Mouse (Mus musculus) heart, embryonic 13.5 days (tissue): ENCODE measurements at regions not wholly inside any gene's neighbourhood (a gene's known extent, or its start where the extent isn't known, plus 50 kb on each side); places are given as distances from the start of the nearest gene placed in this dataset.

Source experiments
- ATAC-seq: fragments of 200-750 bp; cut with Nextera tagmentation; 2 replicates; pipeline ENCODE4 v1.8.0; 2017; ENCODE audit warnings: moderate TSS enrichment; ENCODE audit not compliant: insufficient number of reproducible peaks, low FRiP score, low TSS enrichment; ENCODE audit errors: extremely low read depth
- H3K27ac ChIP-seq: fragments of 300-500 bp; sonication (generic); replicated peaks from 2 replicates; pipeline ENCODE4 v1.5.1; 2015; ENCODE audit warnings: moderate library complexity, mild to moderate bottlenecking, inconsistent platforms
- H3K27me3 ChIP-seq: fragments of 300-500 bp; sonication (generic); replicated peaks from 2 replicates; pipeline ENCODE4 v1.6.1; 2015; ENCODE audit warnings: mild to moderate bottlenecking, inconsistent platforms
- H3K36me3 ChIP-seq: fragments of 300-500 bp; sonication (generic); 2 replicates; pipeline ENCODE4 v1.6.1; 2015; ENCODE audit warnings: mild to moderate bottlenecking, inconsistent platforms
- H3K4me1 ChIP-seq: fragments of 300-500 bp; sonication (generic); 2 replicates; pipeline ENCODE4 v1.6.1; 2015; ENCODE audit warnings: inconsistent platforms
- H3K4me2 ChIP-seq: fragments of 300-500 bp; sonication (generic); 2 replicates; pipeline ENCODE4 v1.6.1; 2015; ENCODE audit warnings: inconsistent platforms, mild to moderate bottlenecking, moderate library complexity
- H3K4me3 ChIP-seq: fragments of 300-500 bp; sonication (generic); 2 replicates; pipeline ENCODE4 v1.5.1; 2015; ENCODE audit warnings: moderate library complexity, mild to moderate bottlenecking, inconsistent platforms
- H3K9ac ChIP-seq: fragments of 300-500 bp; sonication (generic); 2 replicates; pipeline ENCODE4 v1.6.1; 2015; ENCODE audit warnings: inconsistent platforms, mild to moderate bottlenecking, moderate library complexity
- H3K9me3 ChIP-seq: fragments of 300-500 bp; sonication (generic); 2 replicates; pipeline ENCODE4 v1.6.1; 2016; ENCODE audit warnings: inconsistent platforms
- WGBS: fragments of 180-500 bp; shearing (Covaris S2); methylation state at CpG from one replicate; pipeline ENCODE4 v1.1.7; 2015; ENCODE audit warnings: mixed read lengths; 5-methylcytosine and 5-hydroxymethylcytosine counted together

- Histone ChIP-seq H3K27me3 (peaks cover 58% of the 10 kb centered on the region), H3K9me3 (no peaks in the 10 kb centered on the region), H3K4me2 (peak overlapping the region; percentile 55), H3K27ac (no peak overlapping the region), H3K36me3 (no peaks in the 10 kb centered on the region), H3K4me3 (peak overlapping the region; percentile 17; the same call in 1 of the 2 replicates), H3K4me1 (peaks cover 14% of the 10 kb centered on the region), H3K9ac (no peak overlapping the region)
- WGBS: 8% methylated on average over 24 of the region's 24 CpGs
- no peak for ATAC-seq
These were observed 464.6 kb downstream of the Vrk1 start for GRCm38 (mm10) chr12:106474501-106475165.

DNA sequence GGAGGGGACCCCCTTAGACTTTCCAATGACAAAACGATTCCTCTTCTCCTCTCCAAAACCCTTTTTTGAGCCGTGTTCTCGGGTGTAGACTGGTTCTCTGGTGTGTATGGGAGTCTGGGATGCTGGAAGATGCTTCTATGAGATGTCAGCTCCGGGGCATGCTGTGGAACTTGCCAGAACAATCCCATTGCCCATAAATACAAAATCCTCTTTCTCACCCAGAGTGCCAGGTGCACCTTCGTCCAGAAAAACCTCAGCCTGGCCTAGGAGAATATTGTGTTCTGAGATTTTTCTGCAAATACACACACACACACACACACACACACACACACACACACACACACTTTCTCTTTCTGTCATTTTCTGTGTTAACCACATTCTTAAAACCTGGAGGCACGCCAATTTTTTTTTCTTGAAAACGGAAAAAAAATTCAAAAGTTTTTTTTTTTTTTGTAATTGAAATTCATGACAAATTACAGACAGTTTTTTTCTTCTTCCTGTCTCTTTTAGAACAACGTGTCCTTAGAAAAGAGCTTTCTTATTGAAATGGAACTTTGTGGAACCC is 465.5 kb downstream of the Vrk1 start:
- H3K4me2 ChIP-seq: no peak overlapping the region
- 64% methylated on average over 8 of the region's 8 CpGs for WGBS
- H3K9ac ChIP-seq: no peak overlapping the region
- H3K27me3 ChIP-seq: peaks cover 68% of the 10 kb centered on the region
- H3K9me3 ChIP-seq: no peaks in the 10 kb centered on the region
- no peak for ATAC-seq
- no peaks in the 10 kb centered on the region for H3K36me3 ChIP-seq
- H3K27ac ChIP-seq: no peak overlapping the region
- H3K4me1 ChIP-seq: peaks cover 16% of the 10 kb centered on the region
- no peak overlapping the region for H3K4me3 ChIP-seq

GRCm38 (mm10) chr12:106477040-106477665 is 467.1 kb downstream of the Vrk1 start:
- no peak overlapping the region for H3K9ac ChIP-seq
- no peaks in the 10 kb centered on the region for H3K36me3 ChIP-seq
- peaks cover 84% of the 10 kb centered on the region for H3K27me3 ChIP-seq
- H3K4me2 ChIP-seq: no peak overlapping the region
- 26% methylated on average over 8 of the region's 8 CpGs for WGBS
- H3K4me3 ChIP-seq: no peak overlapping the region
- peaks cover 16% of the 10 kb centered on the region for H3K4me1 ChIP-seq
- H3K9me3 ChIP-seq: no peaks in the 10 kb centered on the region
- no peak overlapping the region for H3K27ac ChIP-seq
- no peak for ATAC-seq

- Histone ChIP-seq H3K9ac (no peak overlapping the region), H3K27ac (no peak overlapping the region)
- WGBS: 33% methylated on average over 4 of the region's 4 CpGs
These were observed 467.7 kb downstream of the Vrk1 start for GRCm38 (mm10) chr12:106477731-106478130.

GRCm38 (mm10) chr12:106478381-106478781 is 468.4 kb downstream of the Vrk1 start:
- H3K9ac ChIP-seq: no peak overlapping the region
- 1% methylated on average over 18 of the region's 18 CpGs for WGBS
- H3K36me3 ChIP-seq: no peaks in the 10 kb centered on the region
- H3K4me2 ChIP-seq: peak overlapping the region; percentile 27; the same call in 1 of the 2 replicates
- 0 out of 2 replicates have a peak overlapping the region, but pooled peaks have one; percentile 20 for H3K4me3 ChIP-seq
- H3K9me3 ChIP-seq: no peaks in the 10 kb centered on the region
- H3K27ac ChIP-seq: no peak overlapping the region
- peaks cover 23% of the 10 kb centered on the region for H3K4me1 ChIP-seq
- H3K27me3 ChIP-seq: peaks cover 94% of the 10 kb centered on the region
- no peak for ATAC-seq

More at GRCm38 (mm10) chr12:106477731-106478130, 467.7 kb downstream of the Vrk1 start:
- Histone ChIP-seq H3K36me3 (no peaks in the 10 kb centered on the region), H3K4me2 (no peak overlapping the region), H3K9me3 (no peaks in the 10 kb centered on the region), H3K4me1 (peaks cover 18% of the 10 kb centered on the region), H3K4me3 (no peak overlapping the region), H3K27me3 (peaks cover 89% of the 10 kb centered on the region)
- ATAC-seq: no peak

DNA sequence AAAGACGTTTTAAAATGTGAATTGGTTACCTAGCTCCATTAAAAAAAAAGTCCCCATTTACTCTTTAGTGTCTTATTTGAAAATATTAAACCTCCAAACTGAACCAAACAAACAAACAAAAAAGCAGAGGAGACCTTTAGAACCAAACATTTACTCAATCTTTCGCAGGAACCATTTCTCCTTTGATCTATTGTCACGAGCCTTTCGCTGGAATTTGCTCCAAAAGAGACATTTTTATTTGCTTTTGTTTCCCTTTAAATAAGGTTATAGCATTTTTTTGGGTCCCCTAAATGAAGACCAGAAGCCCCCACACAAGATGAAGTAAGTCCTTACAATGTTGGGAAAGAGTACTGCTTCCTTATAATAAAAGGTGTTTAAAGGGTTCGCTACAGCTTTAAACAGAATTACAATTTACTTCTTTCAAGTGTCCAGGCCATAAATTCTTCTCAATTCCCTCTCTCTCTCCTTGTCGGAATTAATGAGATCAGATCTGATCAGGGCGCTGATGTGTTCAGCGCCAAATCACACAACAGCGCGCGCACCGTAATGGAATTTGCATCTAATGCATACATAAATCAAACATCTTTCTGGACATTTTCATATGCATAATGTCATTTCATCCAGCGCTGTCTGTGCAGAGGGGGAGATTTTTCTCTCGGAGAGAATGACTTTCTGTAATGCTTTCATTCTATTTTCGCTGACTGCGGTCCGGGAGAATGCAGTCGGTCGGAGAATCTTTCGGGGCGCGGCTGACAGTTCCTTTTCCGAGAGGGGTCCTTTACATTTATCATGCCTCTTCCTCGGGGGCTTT is 469.2 kb downstream of the Vrk1 start:
- peaks cover 87% of the 10 kb centered on the region for H3K27me3 ChIP-seq
- no peaks in the 10 kb centered on the region for H3K36me3 ChIP-seq
- H3K27ac ChIP-seq: no peak overlapping the region
- 2% methylated on average over 24 of the region's 24 CpGs for WGBS
- peak overlapping the region; percentile 36 for H3K4me3 ChIP-seq
- peaks cover 23% of the 10 kb centered on the region for H3K4me1 ChIP-seq
- no peak overlapping the region for H3K9ac ChIP-seq
- H3K9me3 ChIP-seq: no peaks in the 10 kb centered on the region
- ATAC-seq: no peak
- H3K4me2 ChIP-seq: peak overlapping the region; percentile 58

GRCm38 (mm10) chr12:106479878-106480194 is 469.8 kb downstream of the Vrk1 start:
- H3K4me2 ChIP-seq: peak overlapping the region; percentile 58
- H3K9me3 ChIP-seq: no peaks in the 10 kb centered on the region
- H3K4me1 ChIP-seq: peaks cover 18% of the 10 kb centered on the region
- ATAC-seq: no peak
- peak overlapping the region; percentile 36 for H3K4me3 ChIP-seq
- no peak overlapping the region for H3K27ac ChIP-seq
- peaks cover 81% of the 10 kb centered on the region for H3K27me3 ChIP-seq
- H3K36me3 ChIP-seq: no peaks in the 10 kb centered on the region
- WGBS: 11% methylated on average over 6 of the region's 6 CpGs
- H3K9ac ChIP-seq: no peak overlapping the region

DNA sequence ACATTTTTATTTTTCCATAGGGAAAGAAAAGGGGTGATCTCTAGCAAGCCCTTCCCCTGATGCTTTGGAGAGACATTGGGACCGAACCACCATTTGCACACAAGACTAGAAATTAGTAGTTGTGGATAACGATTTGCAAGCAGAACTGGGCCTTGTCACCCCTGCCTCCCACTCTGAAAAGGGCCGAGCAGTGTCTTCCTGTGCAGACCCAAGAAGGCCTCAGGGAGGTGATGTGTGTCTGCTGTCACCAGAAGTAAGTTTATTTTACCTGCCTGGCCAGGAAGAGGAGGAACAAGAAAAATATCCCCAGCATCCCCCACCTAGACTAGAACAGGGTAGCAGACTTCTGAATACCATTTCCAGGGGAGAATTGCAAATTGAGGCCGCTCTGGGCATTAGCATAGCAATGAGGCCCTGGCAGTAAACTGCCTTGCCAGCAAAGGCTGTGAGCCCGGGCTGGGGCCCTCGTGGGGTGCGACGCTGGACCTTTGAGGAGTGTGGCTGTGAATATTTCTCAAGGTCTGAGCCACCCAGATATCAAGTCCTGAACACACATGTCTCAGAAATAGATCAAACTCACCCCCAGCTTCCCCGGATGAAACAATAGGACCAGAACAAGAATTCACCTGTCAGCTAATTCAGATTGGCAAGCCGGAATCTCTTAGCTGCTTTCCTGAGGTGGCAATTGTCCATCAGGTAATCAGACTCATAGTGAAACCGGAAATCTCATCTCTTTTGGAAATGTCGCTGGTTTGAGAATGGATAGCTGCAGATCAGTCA is 470.4 kb downstream of the Vrk1 start:
- H3K9ac ChIP-seq: no peak overlapping the region
- no peaks in the 10 kb centered on the region for H3K36me3 ChIP-seq
- H3K4me1 ChIP-seq: peaks cover 17% of the 10 kb centered on the region
- no peak overlapping the region for H3K27ac ChIP-seq
- H3K4me3 ChIP-seq: no peak overlapping the region
- peaks cover 75% of the 10 kb centered on the region for H3K27me3 ChIP-seq
- WGBS: 36% methylated on average over 12 of the region's 12 CpGs
- H3K4me2 ChIP-seq: no peak overlapping the region
- no peak for ATAC-seq
- H3K9me3 ChIP-seq: no peaks in the 10 kb centered on the region

- H3K27ac ChIP-seq: no peak overlapping the region
- WGBS: 54% methylated on average over 12 of the region's 12 CpGs
- ATAC-seq: no peak
- no peaks in the 10 kb centered on the region for H3K9me3 ChIP-seq
- H3K4me2 ChIP-seq: no peak overlapping the region
- no peaks in the 10 kb centered on the region for H3K4me1 ChIP-seq
- no peak overlapping the region for H3K4me3 ChIP-seq
- H3K27me3 ChIP-seq: 0 out of 2 replicates have a peak, but pooled peaks cover 9% of the 10 kb centered on the region
- no peak overlapping the region for H3K9ac ChIP-seq
- no peaks in the 10 kb centered on the region for H3K36me3 ChIP-seq
These were observed 491.7 kb downstream of the Vrk1 start for GRCm38 (mm10) chr12:106501622-106502327.

- no peak overlapping the region for H3K9ac ChIP-seq
- H3K9me3 ChIP-seq: no peaks in the 10 kb centered on the region
- 0 out of 2 replicates have a peak, but pooled peaks cover 9% of the 10 kb centered on the region for H3K27me3 ChIP-seq
- WGBS: 76% methylated on average over 8 of the region's 8 CpGs
- no peak overlapping the region for H3K27ac ChIP-seq
- ATAC-seq: no peak
- no peak overlapping the region for H3K4me3 ChIP-seq
- H3K36me3 ChIP-seq: no peaks in the 10 kb centered on the region
- no peaks in the 10 kb centered on the region for H3K4me1 ChIP-seq
- H3K4me2 ChIP-seq: no peak overlapping the region
These were observed 494.3 kb downstream of the Vrk1 start for GRCm38 (mm10) chr12:106504285-106504684.
